Mouse (Mus musculus): ENCODE measurements at regions not wholly inside any gene's neighbourhood (a gene's known extent, or its start where the extent isn't known, plus 50 kb on each side); places are given as distances from the start of the nearest gene placed in this dataset.

DNA sequence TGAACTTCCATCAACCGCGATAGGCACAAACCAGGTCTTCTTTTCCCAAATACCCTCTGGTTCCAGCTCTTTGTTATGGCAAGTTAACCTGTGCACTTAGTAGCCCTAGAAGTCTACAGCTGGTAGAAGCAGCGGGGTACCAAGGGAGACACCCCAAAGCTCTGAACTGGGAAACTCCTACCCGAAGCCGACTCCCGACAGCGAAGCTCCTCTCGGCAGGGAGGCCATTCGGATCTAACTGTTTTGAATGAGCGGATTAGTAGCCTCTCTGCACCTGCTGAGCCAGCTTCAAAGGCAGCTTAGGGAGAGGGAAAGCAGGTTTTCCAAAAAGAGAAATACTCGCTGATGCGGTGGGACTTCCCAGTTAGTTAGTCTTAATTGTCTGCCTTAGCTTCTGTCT, 303.2 kb downstream of the Pcdh10 start:
- WGBS: 5% methylated on average over 12 of the region's 12 CpGs
- H3K4me1 ChIP-seq (ENCODE audit: control insufficient read depth, insufficient read depth, low read length): no peaks in the 10 kb centered on the region
- DNase-seq: no peak
- no peaks in the 10 kb centered on the region for H3K27me3 ChIP-seq (ENCODE audit: control insufficient read depth, insufficient read depth, low read length)
- no peak for TF ChIP-seq POLR2A (IDR thresholded peaks at IDR 0.05; ENCODE audit: borderline replicate concordance, insufficient read depth, low read length)
- no peak for TF ChIP-seq CTCF (IDR thresholded peaks at IDR 0.05; ENCODE audit: borderline replicate concordance, insufficient read depth, low read depth, low read length)
- H3K27ac ChIP-seq (ENCODE audit: insufficient read depth, low read length): no peak overlapping the region
- no peak overlapping the region for H3K4me3 ChIP-seq (replicated peaks; ENCODE audit: insufficient read depth, low read depth, low read length)

DNA sequence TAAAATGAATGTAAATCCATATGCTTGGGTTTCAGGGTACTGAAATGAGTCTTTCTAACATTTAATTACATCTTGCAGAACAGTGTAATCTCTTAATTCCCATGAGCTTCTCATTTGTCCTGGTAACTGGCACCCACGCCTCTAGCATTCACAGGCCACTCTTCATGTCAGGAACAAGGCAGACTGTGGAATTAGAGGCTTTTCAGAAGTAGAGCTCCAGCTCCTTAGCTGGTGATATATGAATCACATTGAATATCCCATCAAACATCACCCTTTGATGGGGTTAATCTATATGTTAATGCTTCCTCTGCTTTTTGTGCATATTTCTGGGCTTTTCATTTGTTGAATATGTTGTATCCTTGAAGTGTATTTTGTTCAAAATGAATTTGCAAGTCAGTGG, 329.7 kb downstream of the Pcdh10 start:
- H3K4me1 ChIP-seq (ENCODE audit: control insufficient read depth, insufficient read depth, low read length): no peaks in the 10 kb centered on the region
- H3K27ac ChIP-seq (ENCODE audit: insufficient read depth, low read length): no peak overlapping the region
- WGBS: 44% methylated on average over 1 of the region's 1 CpGs
- no peak for DNase-seq
- H3K4me3 ChIP-seq (replicated peaks; ENCODE audit: insufficient read depth, low read depth, low read length): no peak overlapping the region
- TF ChIP-seq CTCF (IDR thresholded peaks at IDR 0.05; ENCODE audit: borderline replicate concordance, insufficient read depth, low read depth, low read length): no peak
- no peak for TF ChIP-seq POLR2A (IDR thresholded peaks at IDR 0.05; ENCODE audit: borderline replicate concordance, insufficient read depth, low read length)
- no peaks in the 10 kb centered on the region for H3K27me3 ChIP-seq (ENCODE audit: control insufficient read depth, insufficient read depth, low read length)
